Mouse (Mus musculus) spleen, postnatal 14 days (tissue): ENCODE data around the gene Napa.

Experiments
- DNase-seq, 2 experiments: peaks; one replicate each; pipeline ENCODE4 v3.0.0; 2021 to 2022; ENCODE audit warnings: low spot score in 2 of 2

Napa gene

GRCm38 (mm10) chr7:16132161-16132581 is 33.9 kb downstream of the Napa start:
- DNase-seq = no peak

- DNase-seq = no peak
These were observed 34.7 kb downstream of the Napa start for GRCm38 (mm10) chr7:16132926-16133325.

- DNase-seq = no peak
These were observed 35.4 kb downstream of the Napa start for GRCm38 (mm10) chr7:16133691-16134090.

GRCm38 (mm10) chr7:16134951-16135392 is 36.7 kb downstream of the Napa start:
- DNase-seq = no peak

- no peak for DNase-seq
These were observed 48.5 kb downstream of the Napa start for GRCm38 (mm10) chr7:16146489-16147410.

- DNase-seq = peak in 1 of 2 experiments; percentile 42
These were observed 49.4 kb downstream of the Napa start for GRCm38 (mm10) chr7:16147643-16148042.

- DNase-seq = no peak
These were observed 51.0 kb downstream of the Napa start for GRCm38 (mm10) chr7:16149241-16149640.

GRCm38 (mm10) chr7:16150191-16151145 is 52.2 kb downstream of the Napa start:
- DNase-seq = no peak

GRCm38 (mm10) chr7:16153522-16153921 is 55.3 kb downstream of the Napa start:
- DNase-seq = peak in 1 of 2 experiments; percentile 39

GRCm38 (mm10) chr7:16155132-16155872 is 57.0 kb downstream of the Napa start:
- no peak for DNase-seq

- no peak for DNase-seq
These were observed 58.0 kb downstream of the Napa start for GRCm38 (mm10) chr7:16156105-16156714.

- DNase-seq = no peak
These were observed 60.5 kb downstream of the Napa start for GRCm38 (mm10) chr7:16158735-16159134.

- no peak for DNase-seq
These were observed 62.4 kb downstream of the Napa start for GRCm38 (mm10) chr7:16160702-16161101.

GRCm38 (mm10) chr7:16161302-16161701 is 63.0 kb downstream of the Napa start:
- DNase-seq = no peak

- no peak for DNase-seq
These were observed 63.8 kb downstream of the Napa start for GRCm38 (mm10) chr7:16162036-16162435.
